Mouse (Mus musculus): ENCODE data around the gene Ascc3.

DNA sequence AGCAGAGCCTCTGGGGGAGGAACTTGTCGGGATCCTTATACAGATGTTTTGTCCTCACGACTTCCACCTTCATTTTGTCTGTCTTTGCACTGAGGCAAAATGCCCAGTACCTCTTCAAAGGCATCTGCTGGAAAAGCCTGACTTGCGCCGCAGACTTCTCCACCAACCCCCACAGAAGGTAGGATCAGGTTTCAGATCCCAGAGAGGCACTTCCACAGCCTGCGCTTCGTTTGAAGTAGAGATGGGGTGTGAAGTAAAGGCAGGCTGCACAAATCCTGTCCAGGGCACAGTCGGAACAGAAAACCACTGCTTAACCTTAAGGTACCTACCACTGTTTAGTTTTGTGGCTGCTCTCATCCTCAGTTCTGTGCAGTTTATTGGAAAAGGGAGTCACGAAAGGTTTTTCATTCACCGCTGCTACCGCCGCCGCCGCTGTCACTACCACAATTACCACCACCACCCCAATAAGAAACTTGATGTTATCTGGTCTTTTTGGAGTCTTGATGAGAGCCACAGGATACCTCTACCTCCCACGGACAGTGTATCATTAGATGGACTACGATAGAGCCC, 300.4 kb downstream of the Ascc3 start:
- TF ChIP-seq POLR2A (IDR thresholded peaks at IDR 0.05; ENCODE audit: borderline replicate concordance, extremely low read depth, low read depth, low read length): no peak
- TF ChIP-seq CTCF (IDR thresholded peaks at IDR 0.05; ENCODE audit: insufficient read depth, low read length): no peak
